Mouse (Mus musculus): ENCODE measurements around the gene Brip1. TPM values are rescaled to one million over a fixed set of nuclear protein-coding genes. Genes with fewer than 3 reads are reported as not detected.

Gene Brip1
- total RNA-seq, 2 experiments from 2014 or later: 2.7 to 9.8 TPM

DNA sequence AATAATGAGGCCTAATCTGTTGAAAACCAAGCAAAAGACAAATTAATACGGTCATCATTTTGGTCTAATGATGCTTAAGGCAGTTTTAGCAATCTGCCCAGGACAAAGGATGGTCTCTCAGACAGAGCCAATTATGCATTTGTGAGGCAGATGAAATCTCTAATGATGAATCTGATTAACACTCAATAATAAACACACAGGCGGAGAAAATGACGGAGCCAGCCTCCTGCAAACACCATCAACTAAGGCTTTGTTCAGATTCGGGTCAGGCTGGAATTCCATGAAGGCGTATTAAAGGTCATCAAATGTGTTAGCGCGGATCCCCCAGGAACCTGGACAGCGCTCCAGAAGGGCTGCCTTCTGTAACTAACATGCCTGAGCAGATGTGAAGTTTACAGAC lies 161.6 kb downstream of the Brip1 start:
- ATAC-seq (replicated peaks; ENCODE audit: low FRiP score, poor library complexity, severe bottlenecking): no peak

DNA sequence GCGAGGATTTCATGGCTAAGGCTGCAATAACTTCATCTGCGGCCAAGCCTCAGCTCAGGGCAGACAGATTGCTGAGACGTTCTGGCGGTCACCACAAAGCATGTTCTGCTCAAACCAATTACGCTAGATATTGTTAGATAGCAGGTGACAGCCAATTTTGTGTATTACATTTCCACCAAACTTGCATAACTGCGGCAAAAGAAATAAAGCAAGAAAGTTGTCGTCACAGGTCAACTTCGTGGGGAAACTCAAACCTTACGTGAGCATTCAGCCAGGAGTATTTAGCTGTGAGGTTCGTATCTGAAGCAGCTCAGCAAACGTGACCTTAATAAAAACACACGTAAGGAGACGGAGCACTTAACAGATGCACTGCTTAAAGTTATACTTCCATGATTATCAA lies 162.3 kb downstream of the Brip1 start:
- ATAC-seq (replicated peaks; ENCODE audit: low FRiP score, poor library complexity, severe bottlenecking): no peak

DNA sequence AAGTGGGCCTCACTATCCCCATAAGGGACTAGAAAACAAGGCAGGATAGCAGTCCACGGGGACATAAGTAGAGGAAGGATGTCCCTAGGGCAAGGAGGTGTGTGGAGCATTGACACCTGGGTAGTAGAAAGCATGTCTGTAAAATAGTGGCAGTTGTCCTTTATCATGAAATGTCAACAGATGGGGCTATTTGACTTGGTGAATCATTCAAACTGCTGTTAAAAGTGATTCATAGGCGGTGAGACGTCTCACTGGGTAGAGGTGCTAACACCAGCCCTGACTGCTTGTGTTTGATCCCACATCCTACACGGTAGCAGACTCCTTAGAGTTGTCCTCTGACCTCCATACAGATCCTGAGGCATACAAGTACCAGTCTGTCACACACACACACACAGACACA lies 168.1 kb downstream of the Brip1 start:
- ATAC-seq (replicated peaks; ENCODE audit: low FRiP score, poor library complexity, severe bottlenecking): no peak

DNA sequence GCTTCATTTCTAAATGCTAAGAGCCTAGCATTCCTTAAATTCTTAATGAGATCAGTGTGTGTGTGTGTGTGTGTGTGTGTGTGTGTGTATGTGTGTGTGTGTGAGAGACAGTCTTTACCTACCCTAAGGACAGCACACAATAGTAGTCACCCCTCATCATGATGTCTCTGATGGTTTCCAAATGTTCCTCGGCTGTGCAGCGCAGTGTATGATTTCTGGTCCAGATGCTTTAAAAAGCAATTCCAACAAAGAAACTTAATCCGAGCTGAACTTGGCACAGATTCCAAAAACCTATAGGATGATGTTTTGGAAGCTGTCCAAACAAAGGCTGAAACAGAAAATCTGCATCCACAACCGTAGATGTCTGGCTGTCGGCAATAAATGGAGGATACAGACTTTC lies 173.0 kb downstream of the Brip1 start:
- ATAC-seq (replicated peaks; ENCODE audit: low FRiP score, poor library complexity, severe bottlenecking): no peak

DNA sequence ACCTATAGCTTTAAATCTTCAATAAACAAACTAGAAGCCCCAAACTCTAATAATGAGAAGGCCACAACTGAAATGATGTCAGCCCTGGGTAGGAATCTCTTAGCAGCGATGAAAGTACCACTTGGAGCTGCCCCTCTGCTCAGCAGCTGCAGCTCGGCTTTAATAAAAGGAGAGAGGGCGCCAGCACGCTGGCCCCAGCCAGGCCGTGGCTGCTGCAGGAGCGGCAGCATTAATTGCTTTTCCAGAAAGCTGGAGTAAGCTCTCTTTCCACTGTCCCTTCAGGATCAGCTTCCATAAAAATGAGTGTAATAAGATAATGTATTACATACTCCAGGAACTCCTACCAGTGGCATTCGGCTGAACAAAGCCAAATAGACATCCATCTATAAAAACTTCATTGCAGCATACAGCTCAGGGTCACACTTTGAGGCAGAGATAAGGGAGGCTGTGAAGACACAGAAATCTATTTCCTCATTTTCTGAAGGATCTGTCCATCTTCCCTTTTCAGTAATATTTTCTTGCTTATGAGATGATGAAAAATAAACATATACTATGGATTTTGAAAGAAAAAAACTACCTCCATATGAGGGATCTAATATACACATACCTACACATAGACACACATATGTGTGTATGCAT lies 174.3 kb downstream of the Brip1 start:
- ATAC-seq (replicated peaks; ENCODE audit: low FRiP score, poor library complexity, severe bottlenecking): no peak

- ATAC-seq (replicated peaks; ENCODE audit: low FRiP score, poor library complexity, severe bottlenecking): no peak
Measured at GRCm38 (mm10) chr11:86022439-86022838, 178.6 kb downstream of the Brip1 start.

DNA sequence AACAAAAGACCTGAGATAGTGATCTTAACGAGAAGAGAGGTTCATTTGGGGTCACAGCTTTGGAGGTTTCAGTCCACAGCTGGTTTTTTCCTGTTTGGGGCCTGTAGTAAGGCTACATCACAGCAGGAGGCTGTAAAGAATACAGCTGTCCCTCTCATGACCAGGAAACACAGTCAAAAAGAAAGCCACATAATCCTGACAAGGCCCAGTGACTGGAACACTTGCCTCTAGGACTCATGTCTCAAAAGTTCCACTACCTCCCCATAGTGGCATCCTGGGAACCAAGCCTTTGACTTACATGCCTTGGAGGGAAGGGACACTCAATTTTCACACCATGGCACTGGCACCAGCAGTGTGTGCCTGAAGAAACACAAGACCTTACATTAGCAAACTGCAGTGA lies 181.0 kb downstream of the Brip1 start:
- ATAC-seq (replicated peaks; ENCODE audit: low FRiP score, poor library complexity, severe bottlenecking): no peak

DNA sequence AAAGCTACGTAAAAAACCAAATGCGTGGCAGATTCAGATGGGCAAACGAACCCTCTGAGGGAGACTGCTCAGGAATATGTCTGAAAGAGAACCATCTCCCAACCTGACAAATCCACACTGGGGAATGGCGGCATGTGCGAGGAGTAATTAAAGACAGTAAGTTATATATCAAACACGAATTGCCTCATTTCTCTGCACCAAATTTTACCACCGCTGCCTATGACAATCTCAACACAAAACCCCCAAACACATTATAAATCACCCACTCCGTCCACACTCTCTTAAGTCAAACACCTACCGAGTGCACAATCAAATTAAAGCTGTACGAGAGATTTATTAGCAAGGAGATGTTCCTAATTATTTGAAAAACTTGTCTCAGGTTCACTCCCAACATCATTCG lies 184.8 kb downstream of the Brip1 start:
- no peak for ATAC-seq (replicated peaks; ENCODE audit: low FRiP score, poor library complexity, severe bottlenecking)

DNA sequence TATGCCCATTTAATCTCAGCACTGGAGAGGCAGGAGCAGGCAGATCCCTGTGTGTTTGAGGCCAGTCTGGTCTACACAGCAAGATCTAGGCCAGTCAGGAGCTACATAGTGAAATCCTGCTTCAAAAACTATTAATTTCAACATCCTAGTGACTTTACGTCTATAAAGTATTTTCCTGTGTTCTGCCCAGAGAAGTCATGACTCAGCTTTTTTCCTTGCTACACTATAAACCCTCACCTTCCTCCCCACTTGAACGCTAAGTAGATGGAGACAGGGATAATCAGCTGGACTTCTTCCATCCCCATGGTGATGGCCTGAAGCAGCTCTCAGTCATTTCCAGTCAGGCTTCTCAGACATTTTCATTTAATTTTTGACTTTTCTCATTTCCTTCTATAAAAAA lies 187.9 kb downstream of the Brip1 start:
- no peak for ATAC-seq (replicated peaks; ENCODE audit: low FRiP score, poor library complexity, severe bottlenecking)

- no peak for ATAC-seq (replicated peaks; ENCODE audit: low FRiP score, poor library complexity, severe bottlenecking)
Measured at GRCm38 (mm10) chr11:86010458-86010857, 190.5 kb downstream of the Brip1 start.

GRCm38 (mm10) chr11:86008211-86008905 lies 192.6 kb downstream of the Brip1 start:
- ATAC-seq (replicated peaks; ENCODE audit: low FRiP score, poor library complexity, severe bottlenecking): no peak

Other genes with a start within 250 kb of the Brip1 start
- gene Ints2, start 56.4 kb upstream of the Brip1 start, total RNA-seq (2015; ENCODE audit: low replicate concordance): 3.7 and 8.4 TPM in 2 replicates
- gene Ints2, start 56.4 kb upstream of the Brip1 start, total RNA-seq (2017; ENCODE audit: low replicate concordance): 5.6 and 6.8 TPM in 2 replicates
- gene Med13, start 156.4 kb upstream of the Brip1 start, total RNA-seq (2015; ENCODE audit: low replicate concordance): 62.1 and 79.6 TPM in 2 replicates
- gene Med13, start 156.4 kb upstream of the Brip1 start, total RNA-seq (2017; ENCODE audit: low replicate concordance): 112 and 120 TPM in 2 replicates

Measured in erythroblast, adult 5-6 weeks (primary cell).